Mouse (Mus musculus): ENCODE measurements around the gene Zfp941.

- no peak for TF ChIP-seq CHD2 (IDR thresholded peaks at IDR 0.05; ENCODE audit: low read depth, low read length)
- TF ChIP-seq ZNF384 (IDR thresholded peaks at IDR 0.05; ENCODE audit: low read depth, low read length), result no peak
Measured at GRCm38 (mm10) chr7:140780548-140780947, 41.4 kb downstream of the Zfp941 start.
